Mouse (Mus musculus): ENCODE data around the gene Nudt5.
A peak's percentile ranks its signal among the peaks of the same experiment; 100 is the strongest.
"Not testable (repeated sequence)": the region's sequence is repeated elsewhere in the genome, so short reads cannot be mapped to it uniquely, and the experiment has no call there.

Gene Nudt5

GRCm38 (mm10) chr2:5844873-5845631 is at the start of gene Nudt5, which contains the start of gene Cdc123:
TSS of gene Nudt5 (plus strand) at chr2:5845019.
TSS of gene Cdc123 (minus strand) at chr2:5845164.
- DNase-seq = peak; percentile 93

- DNase-seq = no peak
These were observed 46.8 kb upstream of the Nudt5 start for GRCm38 (mm10) chr2:5797816-5798672.

- DNase-seq = no peak
These were observed 43.6 kb upstream of the Nudt5 start for GRCm38 (mm10) chr2:5801182-5801640.

- DNase-seq = no peak
These were observed 42.8 kb upstream of the Nudt5 start for GRCm38 (mm10) chr2:5801927-5802590.

DNA sequence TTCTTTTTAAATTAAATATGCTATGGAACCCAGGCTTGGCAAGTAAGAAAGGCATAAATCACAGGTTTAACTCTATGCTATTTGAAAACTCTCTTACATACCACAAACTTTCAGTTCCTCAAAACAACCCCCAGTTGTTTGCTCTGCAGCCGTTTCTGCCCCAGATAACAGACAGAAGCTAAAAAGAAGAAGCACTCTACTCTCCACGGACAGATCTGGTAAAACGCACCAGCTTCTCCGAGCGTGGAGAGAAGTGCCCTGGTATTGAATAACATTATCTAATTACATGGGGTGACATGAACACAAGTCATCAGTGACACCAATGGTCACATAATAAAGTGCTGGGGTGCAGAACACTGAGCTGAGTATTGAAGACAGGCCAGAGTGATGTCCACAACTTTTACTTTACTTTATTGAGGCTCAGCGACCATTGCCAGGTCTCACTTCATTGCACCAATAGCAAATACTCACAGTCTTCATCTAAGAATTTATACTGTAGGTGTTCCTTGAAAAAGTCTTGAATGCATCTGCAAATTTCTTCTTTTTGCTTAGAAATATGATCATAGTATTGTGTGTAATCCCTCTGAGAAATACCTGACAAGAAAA is 40.3 kb upstream of the Nudt5 start:
- no peak for DNase-seq

DNA sequence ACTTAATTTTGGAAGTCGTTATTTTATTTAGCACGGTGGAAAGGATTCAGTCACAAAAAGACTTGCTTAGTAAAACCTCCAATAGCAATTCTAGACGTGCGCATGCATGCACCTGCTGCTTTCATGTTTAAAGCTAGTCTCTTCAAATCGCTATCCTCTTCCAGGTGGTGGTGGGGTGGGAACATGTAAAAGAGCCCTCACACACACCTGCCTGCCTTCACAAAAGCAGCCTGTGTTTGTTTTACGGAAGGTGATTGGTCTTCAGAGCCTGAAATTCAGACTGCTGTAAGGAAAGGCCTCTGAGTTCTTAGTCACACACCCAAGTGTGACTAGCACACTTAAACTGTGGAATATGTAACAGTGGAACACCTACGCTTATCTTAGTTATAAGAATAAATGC is 39.6 kb upstream of the Nudt5 start:
- DNase-seq = no peak

DNA sequence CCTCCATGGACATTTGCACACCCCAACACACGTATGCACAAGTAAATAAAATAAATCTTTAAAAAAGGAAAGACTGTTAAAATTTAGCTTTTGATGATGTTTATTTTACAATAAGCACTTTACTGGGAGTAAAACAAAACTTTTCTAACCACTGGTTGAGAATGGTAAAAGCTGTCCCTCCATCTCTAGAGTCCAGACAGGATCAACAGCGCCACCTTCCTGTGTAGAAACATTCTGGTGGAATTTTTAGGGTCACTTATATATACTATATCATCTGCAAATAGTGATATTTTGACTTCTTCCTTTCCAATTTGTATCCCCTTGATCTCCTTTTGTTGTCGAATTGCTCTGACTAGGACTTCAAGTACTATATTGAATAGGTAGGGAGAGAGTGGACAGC is 38.6 kb upstream of the Nudt5 start:
- DNase-seq = not testable (repeated sequence)

GRCm38 (mm10) chr2:5810036-5810718 is 34.6 kb upstream of the Nudt5 start:
- DNase-seq = no peak

DNA sequence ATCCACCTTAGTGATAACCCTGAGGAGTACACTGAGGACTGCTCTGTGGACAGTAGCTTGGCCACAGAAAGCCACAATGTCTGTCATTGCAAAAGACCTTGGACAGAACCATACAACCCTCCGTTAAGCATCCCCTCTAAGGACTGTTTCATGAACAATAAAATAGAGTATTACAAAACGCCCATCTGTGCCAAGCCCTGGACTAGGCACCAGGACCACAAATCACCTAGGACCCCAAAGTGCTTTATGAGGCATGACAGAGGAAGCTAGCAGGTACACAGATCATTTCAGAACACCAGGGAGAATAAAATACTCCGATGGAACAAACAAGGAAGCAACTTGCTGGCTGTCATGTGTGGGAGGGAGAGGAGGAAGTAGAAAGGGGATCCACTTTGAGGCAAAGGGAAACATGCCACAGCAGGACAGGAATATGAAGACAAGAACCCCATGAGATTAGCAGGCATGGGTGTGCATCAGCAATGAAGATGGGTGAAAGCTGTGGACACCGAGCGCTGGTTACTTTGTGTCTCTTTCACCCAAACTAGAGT is 33.5 kb upstream of the Nudt5 start:
- DNase-seq = no peak

DNA sequence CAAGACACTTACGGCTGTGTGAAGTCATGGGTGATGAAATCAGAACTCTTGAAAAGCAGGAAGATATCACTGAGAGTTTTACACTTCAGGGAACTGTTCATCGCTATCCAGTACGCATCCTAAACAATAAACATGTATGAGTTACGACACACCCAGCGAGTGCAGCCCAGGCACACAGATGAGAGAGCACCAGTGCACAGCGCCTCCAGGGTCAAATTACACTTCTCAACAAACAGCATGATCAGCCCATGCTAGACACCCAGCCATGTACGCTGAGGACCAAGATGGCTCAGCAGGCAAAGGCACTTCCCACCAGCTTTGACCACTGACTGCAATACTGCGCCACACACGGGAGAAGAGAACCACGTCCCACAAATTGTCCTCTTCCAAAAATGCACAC is 23.6 kb upstream of the Nudt5 start:
- no peak for DNase-seq

DNA sequence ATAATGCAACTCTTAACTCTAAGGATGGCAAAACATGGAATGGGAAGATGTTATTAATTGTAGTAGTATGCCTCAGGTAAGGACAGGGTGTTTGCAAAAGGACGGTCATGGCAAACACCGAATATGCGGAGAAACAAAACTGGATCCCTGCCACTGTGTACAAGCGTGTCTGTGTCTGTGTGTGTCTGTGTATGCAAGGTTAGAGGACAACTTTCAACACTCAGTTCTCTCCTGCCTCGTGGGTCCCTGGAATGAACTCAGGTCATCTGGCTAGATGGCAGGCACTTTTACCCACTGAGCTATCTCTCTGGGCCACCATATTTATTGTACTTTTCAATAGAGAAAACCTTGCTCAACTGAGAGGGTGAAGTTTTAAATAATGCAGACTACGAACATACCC is 22.4 kb upstream of the Nudt5 start:
- no peak for DNase-seq

GRCm38 (mm10) chr2:5824213-5824612 is 20.6 kb upstream of the Nudt5 start:
- no peak for DNase-seq

DNA sequence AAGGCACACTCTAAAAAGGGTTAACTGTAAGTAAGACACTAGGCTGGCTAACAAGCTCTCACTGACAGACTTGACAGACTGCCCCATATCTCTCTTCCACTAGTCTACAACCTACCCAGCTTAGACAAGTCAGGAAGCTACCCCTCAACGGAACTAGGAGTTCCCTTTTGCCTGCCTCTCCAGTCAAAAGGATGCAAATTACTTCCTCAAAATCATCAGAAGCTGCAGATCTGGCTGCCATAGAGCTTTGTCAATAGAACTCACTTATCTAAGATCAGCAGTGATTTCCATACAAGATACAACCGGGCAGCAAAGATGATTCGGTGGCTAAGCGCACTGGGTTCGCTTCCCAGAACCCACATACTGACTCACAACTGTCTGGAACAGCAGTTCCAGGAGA is 20.1 kb upstream of the Nudt5 start:
- no peak for DNase-seq

DNA sequence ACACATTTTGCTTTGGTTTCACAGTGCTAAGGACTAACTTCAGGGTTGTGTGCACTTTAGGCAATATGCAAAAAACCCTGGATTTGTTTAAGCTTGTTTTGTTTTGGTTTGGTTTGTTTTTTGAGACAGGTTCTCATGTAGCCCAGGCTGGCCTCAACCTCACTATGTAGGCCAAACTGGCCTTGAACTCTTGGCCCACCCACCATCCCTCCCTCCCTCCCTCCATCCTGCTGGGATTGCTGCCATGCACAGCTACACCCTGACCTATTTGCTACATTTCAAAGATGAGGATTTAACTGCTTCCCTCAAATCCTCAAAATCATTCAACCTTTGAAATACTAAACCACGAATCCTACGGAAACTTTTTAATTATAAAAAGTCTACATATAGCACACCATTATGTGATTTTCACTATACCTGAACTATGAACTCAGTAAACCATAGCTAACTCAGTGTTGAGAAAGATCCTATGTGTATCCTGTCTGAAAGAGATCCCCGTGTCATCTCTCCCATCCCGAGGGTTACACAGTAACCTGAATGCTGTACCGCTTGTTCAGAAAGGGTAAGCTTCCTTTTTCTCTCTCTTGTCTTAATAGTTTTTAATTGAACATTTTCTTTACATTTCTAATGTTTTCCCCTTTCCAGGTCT is 19.4 kb upstream of the Nudt5 start:
- no peak for DNase-seq

DNA sequence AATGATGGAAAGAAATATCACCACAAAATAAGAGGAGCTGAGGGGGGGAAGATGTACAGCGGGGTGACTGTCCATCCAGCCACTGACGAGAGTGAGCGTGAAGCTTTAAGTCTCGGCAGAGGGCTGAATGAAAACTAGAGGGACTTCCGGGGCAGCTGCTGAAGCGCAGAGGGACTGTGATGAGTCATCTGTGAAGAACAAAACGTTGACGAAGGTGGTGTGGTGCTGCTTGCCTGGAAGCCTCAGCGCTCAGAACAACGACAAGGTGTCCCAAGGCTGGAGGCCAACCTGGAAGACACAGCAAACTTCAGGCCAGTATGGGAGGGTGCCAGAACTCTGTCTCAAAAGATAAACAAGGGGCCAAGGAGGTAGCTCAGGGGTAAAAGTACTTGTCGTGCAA is 4.0 kb upstream of the Nudt5 start:
- no peak for DNase-seq

DNA sequence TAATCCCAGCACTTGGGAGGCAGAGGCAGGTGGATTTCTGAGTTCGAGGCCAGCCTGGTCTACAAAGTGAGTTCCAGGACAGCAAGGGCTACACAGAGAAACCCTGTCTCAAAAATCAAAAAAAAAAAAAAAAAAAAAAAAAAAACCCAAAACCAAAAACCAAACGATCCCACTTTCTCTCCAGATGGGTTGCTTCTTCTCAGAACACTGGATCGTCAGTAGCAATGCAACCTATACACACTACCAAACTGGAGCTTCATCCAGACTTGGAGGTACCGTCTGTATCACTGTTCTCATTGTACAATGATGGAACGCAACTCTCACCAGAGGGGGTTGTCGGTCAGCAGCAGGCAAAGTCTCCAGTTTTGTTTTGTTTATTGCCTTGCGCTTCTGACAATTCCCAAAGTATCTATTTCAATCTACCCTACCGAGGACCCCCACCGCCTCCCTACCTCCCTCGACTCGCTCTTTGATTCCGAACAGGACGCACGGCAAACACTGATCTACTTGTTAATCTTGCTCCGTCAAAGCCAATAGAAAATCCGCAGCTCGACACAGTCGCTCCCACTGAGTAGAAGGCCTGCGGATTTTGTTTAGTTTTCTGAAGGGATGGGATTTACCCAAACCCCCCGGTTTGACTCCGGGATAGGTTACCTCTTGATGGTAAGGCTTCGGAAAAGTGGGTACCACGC is 492 bp upstream of the Nudt5 start:
- DNase-seq = no peak

GRCm38 (mm10) chr2:5845826-5846225 is 1.0 kb downstream of the Nudt5 start:
- DNase-seq = no peak

DNA sequence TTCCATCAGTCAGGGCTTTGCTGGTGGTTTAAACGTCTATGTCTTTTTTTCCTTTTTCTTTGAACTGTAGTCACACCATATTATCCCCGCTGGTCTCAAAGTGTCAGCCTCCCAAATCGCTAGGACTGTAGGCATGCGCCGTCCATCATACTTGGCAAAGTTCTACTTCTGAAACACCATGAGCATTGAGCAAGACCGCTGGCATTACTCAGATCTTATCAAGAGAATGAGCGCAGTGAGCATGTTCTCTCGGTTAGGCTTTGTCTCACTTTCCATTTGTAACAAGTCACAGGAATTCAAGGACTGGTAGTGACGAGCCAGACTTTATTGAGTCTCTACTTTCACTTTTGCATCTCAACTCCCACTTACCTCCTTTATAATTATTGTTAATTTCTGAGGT is 6.3 kb downstream of the Nudt5 start:
- DNase-seq = no peak

DNA sequence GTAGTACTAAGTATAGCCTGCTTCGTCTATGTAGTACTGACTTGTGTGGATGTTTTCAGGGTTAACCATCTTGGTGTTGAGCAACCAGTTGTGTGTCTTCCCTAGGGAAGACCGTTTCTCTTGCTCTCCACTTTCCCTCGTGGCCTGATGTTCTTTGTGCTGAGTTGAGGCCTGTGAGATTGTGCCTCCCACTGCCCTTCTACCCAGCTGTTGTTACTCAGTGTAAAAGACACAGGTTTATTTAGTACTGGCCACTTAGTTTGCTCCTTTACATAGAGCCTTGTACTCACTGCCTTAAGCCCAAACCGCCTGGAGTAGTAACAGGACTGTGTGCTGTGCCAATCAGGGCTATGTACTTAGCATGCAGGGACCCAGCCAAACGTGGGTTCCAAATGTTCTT is 7.0 kb downstream of the Nudt5 start:
- no peak for DNase-seq

DNA sequence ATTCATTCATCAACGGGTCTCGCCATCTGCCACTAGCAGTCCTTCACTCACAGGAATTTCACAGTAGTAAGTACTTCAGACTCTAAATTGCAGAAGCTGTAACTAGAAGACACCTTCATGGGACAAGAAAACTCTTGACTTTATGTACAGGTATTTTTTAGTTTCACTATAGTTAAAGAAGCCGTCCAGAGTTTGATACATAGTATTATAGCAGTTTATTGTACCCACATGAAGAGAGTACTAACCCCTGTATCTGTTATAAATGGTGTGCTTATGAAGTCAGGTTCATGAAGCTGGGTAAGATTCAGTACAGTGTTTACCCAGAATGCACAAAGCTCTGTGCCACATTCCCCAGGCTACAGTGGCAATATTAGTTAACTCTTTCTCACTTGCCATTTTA is 18.0 kb downstream of the Nudt5 start, which contains the start of gene Gm13199:
Gene Gm13199 (minus strand): TSS at position 101 of the 400 bp plus-strand sequence.
- no peak for DNase-seq

GRCm38 (mm10) chr2:5867681-5868080 is 22.9 kb downstream of the Nudt5 start:
- no peak for DNase-seq

Measured in right cerebral cortex, adult 18-20 months (tissue).